Mouse (Mus musculus): ENCODE results near the gene Igsf3. TPM values are rescaled to one million over a fixed set of nuclear protein-coding genes. Genes with fewer than 3 reads are reported as not detected.

The Igsf3 gene
- total RNA-seq, 2 experiments from 2014 or later, result 1.1 TPM

GRCm38 (mm10) chr3:101443265-101443881 lies 66.5 kb downstream of the Igsf3 start:
- peak; percentile 46; the same call in 1 of the 2 replicates for ATAC-seq (replicated peaks; ENCODE audit: poor library complexity)

DNA sequence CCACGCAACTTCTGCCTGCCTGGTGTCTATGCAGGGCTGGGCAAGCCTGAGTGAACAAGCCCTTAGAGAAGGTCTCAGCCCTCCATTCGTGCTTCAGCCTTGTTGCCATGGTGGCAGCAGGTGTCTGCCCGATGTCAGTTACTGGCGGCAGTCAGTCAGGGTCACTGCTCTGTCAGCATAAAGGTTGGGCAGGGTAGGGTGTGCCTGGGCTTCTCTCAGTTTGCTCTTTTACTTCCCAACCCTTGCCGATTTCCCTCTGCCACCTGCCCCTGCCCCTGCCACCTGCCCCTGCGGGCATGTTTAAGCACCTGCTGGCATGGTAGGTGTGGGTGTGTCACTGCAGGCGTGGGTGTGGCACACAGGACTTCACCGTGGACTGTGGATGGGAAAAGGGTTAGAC lies 67.6 kb downstream of the Igsf3 start:
- no peak for ATAC-seq (replicated peaks; ENCODE audit: poor library complexity)

DNA sequence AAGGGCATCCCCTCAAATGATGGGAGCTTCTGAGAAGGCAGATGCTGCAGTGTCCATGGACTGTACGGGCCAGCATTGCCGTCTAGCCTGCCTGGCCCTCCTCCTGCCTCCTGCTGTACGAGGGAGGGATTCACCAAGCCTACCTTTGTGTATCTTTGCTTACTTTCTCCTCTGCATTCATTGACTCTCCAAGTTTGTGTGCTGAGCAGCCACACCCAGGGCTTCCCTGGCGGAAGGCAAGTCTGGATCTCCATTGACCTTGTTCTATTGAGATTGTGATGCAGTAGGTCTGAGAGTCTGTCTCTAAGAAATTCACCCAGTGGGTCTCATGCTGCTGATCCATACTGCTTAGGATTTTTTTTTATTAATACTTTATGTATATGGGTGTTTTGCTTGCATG lies 70.4 kb downstream of the Igsf3 start:
- ATAC-seq (replicated peaks; ENCODE audit: poor library complexity), result no peak

GRCm38 (mm10) chr3:101448765-101449164 lies 71.9 kb downstream of the Igsf3 start:
- ATAC-seq (replicated peaks; ENCODE audit: poor library complexity), result no peak

DNA sequence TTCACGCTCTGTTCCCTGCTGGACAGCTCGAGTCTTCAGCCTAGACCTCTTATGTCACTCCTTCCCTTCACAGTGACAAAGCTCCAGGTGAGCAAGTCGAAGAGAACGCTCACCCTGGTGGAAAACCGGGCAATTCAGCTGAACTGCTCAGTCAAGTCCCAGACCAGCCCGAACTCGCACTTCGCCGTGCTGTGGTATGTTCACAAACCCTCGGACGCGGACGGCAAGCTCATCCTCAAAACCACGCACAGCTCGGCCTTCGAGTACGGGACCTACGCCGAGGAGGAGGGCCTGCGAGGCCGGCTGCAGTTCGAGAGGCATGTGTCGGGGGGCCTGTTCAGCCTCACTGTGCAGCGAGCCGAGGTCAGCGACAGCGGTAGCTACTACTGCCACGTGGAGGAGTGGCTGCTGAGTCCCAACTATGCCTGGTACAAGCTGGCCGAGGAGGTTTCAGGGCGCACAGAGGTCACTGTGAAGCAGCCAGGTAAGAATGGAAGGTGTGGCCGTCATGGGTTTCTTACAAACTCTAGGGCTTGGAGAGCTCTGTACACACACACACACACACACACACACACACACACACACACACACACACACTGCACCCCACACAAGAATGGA lies 74.0 kb downstream of the Igsf3 start:
- no peak for ATAC-seq (replicated peaks; ENCODE audit: poor library complexity)

- no peak for ATAC-seq (replicated peaks; ENCODE audit: poor library complexity)
These were observed 83.7 kb downstream of the Igsf3 start for GRCm38 (mm10) chr3:101460618-101461017.

DNA sequence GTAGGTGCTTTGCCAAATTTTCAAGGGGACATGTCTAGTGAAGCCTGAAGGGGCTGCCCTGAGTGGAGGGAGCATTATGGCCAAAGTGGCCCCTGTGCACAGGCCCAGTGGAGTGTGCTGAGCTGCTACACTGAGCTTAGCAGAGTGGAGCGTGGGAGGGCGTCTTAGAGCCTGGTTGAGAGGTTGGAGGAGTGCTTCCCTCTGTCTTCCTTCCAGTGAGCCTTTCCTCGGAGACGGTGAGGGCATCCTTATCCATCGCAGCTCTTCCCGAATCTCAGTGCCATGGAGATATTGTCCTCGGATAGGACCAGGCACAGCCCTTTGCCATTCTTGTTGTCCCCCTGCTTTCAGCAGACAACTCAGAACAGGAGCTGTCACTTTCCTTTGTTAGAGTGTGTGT lies 84.2 kb downstream of the Igsf3 start:
- ATAC-seq (replicated peaks; ENCODE audit: poor library complexity), result no peak

DNA sequence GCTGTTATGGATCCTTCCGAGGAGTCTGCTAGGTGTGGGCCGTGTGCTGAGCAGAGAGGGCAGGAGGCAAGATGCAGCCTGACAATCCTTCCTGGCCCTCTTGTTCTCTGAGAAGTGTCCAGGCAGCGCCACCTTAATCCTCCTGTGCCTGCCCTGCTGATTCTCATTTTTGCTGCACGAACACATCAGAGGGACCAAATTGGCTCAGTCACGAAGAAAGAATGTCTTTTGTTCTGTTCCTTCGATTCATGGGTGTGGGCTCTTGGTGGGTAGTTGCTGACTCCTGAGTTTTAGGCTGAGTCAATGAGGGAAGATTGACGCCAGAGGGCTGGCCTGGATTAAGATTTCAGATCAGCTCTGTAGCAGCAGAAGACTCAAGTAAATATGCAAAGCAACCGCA lies 84.9 kb downstream of the Igsf3 start:
- no peak for ATAC-seq (replicated peaks; ENCODE audit: poor library complexity)

DNA sequence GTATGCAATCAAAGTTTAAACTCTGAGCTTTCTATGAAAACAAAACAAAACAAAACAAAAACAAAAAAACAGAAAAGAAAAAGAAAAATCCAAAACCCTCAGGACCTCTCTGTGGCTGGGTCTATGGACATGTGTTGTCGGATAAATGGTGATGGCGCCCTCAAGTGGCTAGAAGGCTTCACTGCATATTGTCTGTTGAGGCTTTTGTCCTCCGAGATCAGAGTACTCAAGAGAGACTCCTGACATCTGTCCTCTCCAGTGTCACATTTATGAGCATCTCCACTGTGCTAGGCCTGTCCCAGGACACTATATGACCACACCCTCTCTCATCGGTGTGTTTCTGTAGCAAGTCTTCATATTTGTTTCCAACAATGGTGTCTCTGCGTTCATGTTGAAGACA lies 85.4 kb downstream of the Igsf3 start:
- ATAC-seq (replicated peaks; ENCODE audit: poor library complexity), result peak; percentile 87

- peak; percentile 93 for ATAC-seq (replicated peaks; ENCODE audit: poor library complexity)
These were observed 86.6 kb downstream of the Igsf3 start for GRCm38 (mm10) chr3:101463491-101463890.

DNA sequence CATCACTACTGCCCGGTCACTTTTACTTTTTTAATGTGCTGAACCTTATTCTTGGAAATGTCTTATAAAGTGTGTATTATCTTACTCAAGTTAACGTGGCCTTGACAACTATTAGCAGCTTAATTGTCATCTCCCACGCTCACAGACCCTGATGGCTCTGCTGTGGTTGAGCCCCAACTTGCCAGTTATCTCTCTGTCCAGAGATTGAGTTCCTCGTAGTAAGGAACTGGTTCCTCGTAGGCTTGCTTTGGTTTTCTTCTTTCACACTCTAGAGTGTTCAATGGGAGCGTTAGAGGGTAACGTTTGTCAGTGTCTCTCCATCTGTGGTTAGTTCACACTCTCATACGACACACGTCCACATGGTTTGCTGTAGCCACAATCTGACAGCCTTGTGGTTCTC lies 92.8 kb downstream of the Igsf3 start:
- ATAC-seq (replicated peaks; ENCODE audit: poor library complexity), result peak; percentile 61

DNA sequence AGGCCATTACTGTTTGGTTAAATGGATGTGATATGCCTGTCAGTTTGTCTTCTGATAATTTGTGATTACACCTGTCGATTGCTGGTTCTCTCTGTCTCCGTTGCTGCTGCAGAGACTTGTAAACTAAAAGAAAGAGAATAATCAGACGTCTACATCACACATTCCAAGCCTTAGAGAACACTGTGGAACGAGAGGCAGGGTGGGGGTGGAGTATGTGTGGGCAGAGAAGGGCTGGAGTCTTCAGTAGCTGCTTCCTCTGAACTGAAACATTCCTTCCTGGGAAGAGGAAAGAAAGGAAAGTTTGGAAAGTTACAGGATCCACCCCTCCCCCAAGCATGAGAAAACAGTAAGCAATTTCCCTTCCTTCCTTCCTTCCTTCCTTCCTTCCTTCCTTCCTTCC lies 95.0 kb downstream of the Igsf3 start:
- no peak for ATAC-seq (replicated peaks; ENCODE audit: poor library complexity)

DNA sequence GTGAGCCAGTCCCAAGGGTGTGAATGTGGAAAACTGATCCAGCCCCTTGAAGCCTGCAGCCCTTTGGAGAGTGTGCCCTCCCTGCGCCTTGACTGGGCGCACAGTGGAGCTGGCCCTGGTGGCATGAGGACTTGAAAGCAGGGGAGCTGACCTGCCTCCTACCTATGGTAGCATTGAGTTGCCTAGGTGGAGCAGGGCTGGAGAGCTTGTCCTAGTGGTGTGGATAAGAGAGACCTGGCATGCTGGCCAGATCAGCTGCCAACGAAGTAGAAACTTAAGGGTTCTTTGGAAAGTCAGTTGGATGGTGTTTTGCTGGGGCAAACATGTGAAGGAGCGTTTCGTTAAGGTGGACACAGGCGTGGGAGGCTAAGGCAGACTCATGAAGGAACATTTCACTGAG lies 105.1 kb downstream of the Igsf3 start:
- ATAC-seq (replicated peaks; ENCODE audit: poor library complexity), result no peak

GRCm38 (mm10) chr3:101483256-101483983 lies 106.5 kb downstream of the Igsf3 start:
- ATAC-seq (replicated peaks; ENCODE audit: poor library complexity), result no peak

DNA sequence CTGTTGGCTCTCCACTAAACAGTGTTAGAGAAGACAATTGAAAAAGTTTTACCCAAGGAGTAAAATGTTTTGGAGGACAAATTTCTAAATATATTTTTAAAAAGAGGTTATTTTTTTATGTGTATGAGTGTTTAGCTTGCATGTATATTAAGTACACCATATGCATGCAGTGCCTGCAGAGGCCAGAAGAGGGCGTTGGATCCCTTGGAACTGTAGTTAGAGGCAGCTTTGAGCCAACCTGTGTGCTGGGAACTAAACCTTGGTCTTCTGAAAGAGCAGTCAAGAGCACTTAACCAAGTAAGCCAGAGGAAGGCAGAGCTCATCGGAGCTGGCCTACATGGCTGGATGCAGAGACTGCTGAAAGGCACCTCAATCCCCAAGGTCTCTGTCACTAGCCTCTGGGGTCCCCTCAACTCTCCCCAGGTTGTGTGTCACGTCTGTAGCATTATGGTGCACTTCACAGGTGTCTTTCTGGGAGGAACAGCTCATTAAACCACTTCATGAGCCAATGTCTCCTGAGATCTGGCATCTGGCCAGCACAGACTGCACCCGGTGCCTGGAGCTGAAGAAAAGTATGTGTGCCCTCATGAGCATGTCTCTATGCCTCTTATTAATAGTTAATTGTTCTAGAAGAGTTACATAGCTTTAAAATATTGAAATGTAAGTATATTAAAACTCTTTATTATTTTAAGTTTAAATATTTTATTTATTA lies 109.3 kb downstream of the Igsf3 start:
- no peak for ATAC-seq (replicated peaks; ENCODE audit: poor library complexity)

DNA sequence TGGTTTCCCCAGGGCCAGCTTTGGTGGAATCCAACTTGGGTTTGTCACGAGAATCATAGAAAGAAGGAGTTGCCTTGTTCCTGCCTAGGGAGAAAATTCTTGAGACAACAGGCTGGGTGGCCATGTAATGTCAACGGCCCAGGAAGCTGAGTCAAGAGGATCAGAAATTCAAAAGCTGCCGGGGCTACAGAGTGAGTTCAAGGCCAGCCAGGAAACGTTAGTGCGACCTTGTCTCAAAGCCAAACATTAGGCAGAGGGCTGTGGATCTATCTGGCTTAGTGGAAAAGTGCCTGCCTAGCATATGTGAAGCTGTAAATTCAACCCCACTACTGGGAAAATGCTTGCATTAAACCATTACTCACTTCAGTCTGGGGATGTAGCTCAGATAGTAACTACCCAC lies 110.6 kb downstream of the Igsf3 start:
- ATAC-seq (replicated peaks; ENCODE audit: poor library complexity), result no peak

DNA sequence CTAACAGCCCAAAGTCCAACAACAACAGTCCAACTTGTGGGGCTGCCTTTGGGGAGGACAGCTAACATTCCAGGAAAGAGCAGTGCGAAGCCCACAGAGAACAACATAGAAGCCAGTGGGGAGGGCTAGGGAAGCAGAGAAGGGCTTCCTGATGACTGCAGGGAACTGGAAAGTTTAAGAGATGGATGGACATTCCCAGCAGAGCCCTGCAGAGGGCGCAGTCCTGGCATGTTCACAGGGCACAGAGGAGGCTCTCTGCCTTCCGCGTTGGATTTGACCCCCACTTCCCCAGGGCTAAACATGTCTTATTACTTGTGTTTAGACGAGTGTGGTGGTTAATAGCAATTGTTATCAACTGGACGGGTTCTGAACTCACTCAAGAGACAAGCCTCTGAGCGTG lies 111.3 kb downstream of the Igsf3 start:
- ATAC-seq (replicated peaks; ENCODE audit: poor library complexity), result 0 out of 2 replicates have a peak, but pooled peaks have one; percentile 31

DNA sequence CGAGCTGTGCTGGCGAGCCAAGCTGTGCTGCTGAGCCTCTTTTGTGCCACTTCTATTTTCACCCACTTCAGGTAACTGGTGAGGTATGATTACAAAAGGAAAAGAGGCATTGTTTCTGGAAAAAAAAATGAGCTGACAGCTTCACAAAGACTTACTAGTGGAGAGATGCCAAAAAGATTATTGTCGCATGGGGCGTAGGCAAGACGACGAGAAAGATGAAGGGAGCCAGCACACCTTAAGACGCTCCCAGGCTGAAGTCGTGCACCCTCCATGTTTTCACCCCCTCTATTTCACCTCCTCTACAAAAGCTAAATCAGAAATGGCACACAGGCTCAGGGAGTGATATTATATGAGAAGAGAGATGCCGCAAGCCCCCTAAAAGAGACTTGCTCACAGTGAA lies 113.6 kb downstream of the Igsf3 start:
- no peak for ATAC-seq (replicated peaks; ENCODE audit: poor library complexity)

- ATAC-seq (replicated peaks; ENCODE audit: poor library complexity), result no peak
These were observed 116.0 kb downstream of the Igsf3 start for GRCm38 (mm10) chr3:101492908-101493307.

DNA sequence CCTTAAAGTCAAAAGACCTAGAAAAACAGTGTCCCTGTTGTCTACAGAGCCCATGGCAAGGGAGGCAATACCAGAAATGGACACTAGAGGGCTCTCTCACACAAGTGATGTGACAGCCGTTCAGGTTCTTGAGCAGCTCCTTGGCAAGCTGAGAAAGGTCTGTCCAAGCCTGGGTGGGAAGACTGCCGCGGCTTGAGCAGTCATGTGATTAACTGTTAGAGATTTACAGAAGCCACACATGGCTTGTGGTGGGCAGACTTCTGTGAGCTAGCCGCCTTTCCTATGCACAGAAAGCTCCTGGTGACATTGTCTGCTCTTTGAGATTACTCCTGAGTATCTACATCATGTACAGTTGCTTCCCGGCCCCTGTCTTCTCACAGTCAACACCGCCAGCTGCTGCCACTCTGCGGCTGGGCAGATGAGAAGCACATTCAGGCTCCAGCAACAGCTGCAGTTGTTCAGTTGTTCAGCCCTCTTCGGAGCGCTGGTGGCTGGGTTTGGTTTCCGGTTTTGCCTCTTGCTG lies 117.1 kb downstream of the Igsf3 start:
- peak; percentile 89 for ATAC-seq (replicated peaks; ENCODE audit: poor library complexity)

GRCm38 (mm10) chr3:101497432-101498030 lies 120.6 kb downstream of the Igsf3 start:
- ATAC-seq (replicated peaks; ENCODE audit: poor library complexity), result peak; percentile 27
